12 mouse cellular contexts compared by ENCODE assay signal in the genomic region with DNA sequence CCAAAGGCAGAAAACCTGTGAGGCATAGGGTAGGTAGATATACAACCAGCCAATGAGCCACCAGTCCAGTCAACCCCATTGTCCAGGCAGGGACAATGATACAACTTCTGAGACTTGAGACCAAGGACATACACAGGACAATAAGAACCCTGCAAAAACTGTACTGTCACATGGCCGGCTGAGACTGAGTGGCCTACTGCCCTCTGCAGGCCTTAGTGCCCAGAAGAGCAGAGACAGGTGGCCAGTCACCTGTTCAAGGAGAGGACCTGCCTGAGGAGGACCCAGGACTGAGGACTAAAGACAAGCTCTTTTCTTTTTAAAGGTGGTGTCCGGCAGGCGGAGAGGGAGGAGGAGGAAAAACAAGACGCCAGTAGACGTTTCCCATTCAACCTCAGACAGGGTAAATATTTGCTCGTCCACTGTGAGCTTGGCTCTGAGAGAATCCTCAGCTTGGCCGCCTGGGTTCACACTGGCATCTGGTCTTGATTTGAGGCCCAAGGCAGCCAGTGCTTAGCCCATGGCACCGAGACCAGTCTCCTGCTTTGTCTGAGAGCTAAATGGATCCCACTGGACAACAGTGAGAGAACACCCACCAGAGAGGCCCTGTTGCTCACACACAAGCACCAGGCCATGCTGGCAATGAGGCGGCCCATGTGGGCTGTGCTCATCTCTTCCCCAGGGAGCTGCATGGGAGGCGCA. TPM values are rescaled to one million over a fixed set of nuclear protein-coding genes. Genes with fewer than 3 reads are reported as not detected.
DNase-seq lines count a peak whose midpoint lies in the region; ATAC-seq and TF ChIP-seq lines count a peak whose summit lies in the region.
"Had no signal": no experiment of that assay in that cellular context is flagged by ENCODE, and none has a peak within 500 bp of the region (broad histone marks: within the 10 kb centered on the region; RNA-seq: fewer than 3 reads in every experiment).

No protein-coding gene starts in this region.

- peak; percentile 70 for TF ChIP-seq CTCF in intestine, postnatal 0 days (IDR thresholded peaks at IDR 0.05; ENCODE audit: low read depth)

- H3K9ac ChIP-seq in intestine, embryonic 16.5 days (ENCODE audit: low read depth, low read length), result no peak overlapping the region
- no peak overlapping the region for H3K9ac ChIP-seq in intestine, embryonic 15.5 days
- H3K9ac ChIP-seq in midbrain, embryonic 11.5 days (ENCODE audit: low read length), result no peak overlapping the region
- no peak overlapping the region for H3K9ac ChIP-seq in midbrain, embryonic 15.5 days
- no peak overlapping the region for H3K9ac ChIP-seq in intestine, postnatal 0 days (ENCODE audit: low read depth, low read length)
- H3K9ac ChIP-seq: kidney, embryonic 15.5 days; lung, embryonic 15.5 days had no signal

- ATAC-seq in intestine, embryonic 16.5 days, result no peak
- no peak for ATAC-seq in intestine, embryonic 15.5 days
- ATAC-seq in midbrain, embryonic 11.5 days (ENCODE audit: low FRiP score), result no peak
- ATAC-seq in midbrain, embryonic 15.5 days (replicated peaks), result no peak
- ATAC-seq in intestine, postnatal 0 days, result no peak

- H3K9me3 ChIP-seq in intestine, embryonic 16.5 days (ENCODE audit: control insufficient read depth, low read length), result no peaks in the 10 kb centered on the region
- no peaks in the 10 kb centered on the region for H3K9me3 ChIP-seq in intestine, embryonic 15.5 days
- no peaks in the 10 kb centered on the region for H3K9me3 ChIP-seq in midbrain, embryonic 11.5 days (ENCODE audit: control insufficient read depth, low read length)
- no peaks in the 10 kb centered on the region for H3K9me3 ChIP-seq in midbrain, embryonic 15.5 days
- H3K9me3 ChIP-seq in intestine, postnatal 0 days (ENCODE audit: control insufficient read depth), result no peaks in the 10 kb centered on the region
- H3K9me3 ChIP-seq: kidney, embryonic 15.5 days; lung, embryonic 15.5 days had no signal

- peaks cover 52% of the 10 kb centered on the region for H3K4me1 ChIP-seq in intestine, embryonic 16.5 days (ENCODE audit: control insufficient read depth, insufficient read depth, low read length)
- peaks cover 52% of the 10 kb centered on the region for H3K4me1 ChIP-seq in intestine, embryonic 15.5 days (replicated peaks)
- peaks cover 23% of the 10 kb centered on the region for H3K4me1 ChIP-seq in midbrain, embryonic 11.5 days (ENCODE audit: control insufficient read depth, insufficient read depth, low read length)
- peaks cover 15% of the 10 kb centered on the region for H3K4me1 ChIP-seq in midbrain, embryonic 15.5 days
- H3K4me1 ChIP-seq in intestine, postnatal 0 days (replicated peaks; ENCODE audit: control insufficient read depth, insufficient read depth, low read length), result peaks cover 3% of the 10 kb centered on the region; the same call in 1 of the 2 replicates

- DNase-seq in midbrain, embryonic 11.5 days (ENCODE audit: low spot score, missing footprints), result peak; percentile 85
- DNase-seq in frontal cortex, adult 2 months (ENCODE audit: extremely low spot score in 1 of 2, low spot score in 1 of 2), result no peak
- no peak for DNase-seq in thymus, postnatal 36 days
- DNase-seq: adrenal gland, postnatal 36 days; layer of hippocampus, postnatal 36 days; thymus, postnatal 4 days had no signal

- no peaks in the 10 kb centered on the region for H3K27me3 ChIP-seq in intestine, embryonic 16.5 days (replicated peaks; ENCODE audit: control insufficient read depth, insufficient read depth, low read length)
- no peaks in the 10 kb centered on the region for H3K27me3 ChIP-seq in intestine, embryonic 15.5 days (replicated peaks)
- H3K27me3 ChIP-seq in midbrain, embryonic 11.5 days (ENCODE audit: control insufficient read depth, insufficient read depth, low read length), result no peaks in the 10 kb centered on the region
- no peaks in the 10 kb centered on the region for H3K27me3 ChIP-seq in midbrain, embryonic 15.5 days (replicated peaks)
- H3K27me3 ChIP-seq in intestine, postnatal 0 days (replicated peaks; ENCODE audit: control insufficient read depth, insufficient read depth, low read length), result no peaks in the 10 kb centered on the region
- H3K27me3 ChIP-seq: kidney, embryonic 15.5 days; lung, embryonic 15.5 days had no signal

- 0 out of 2 replicates have a peak overlapping the region, but pooled peaks have one; percentile 37 for H3K27ac ChIP-seq in intestine, embryonic 16.5 days (ENCODE audit: low read length)
- no peak overlapping the region for H3K27ac ChIP-seq in intestine, embryonic 15.5 days
- H3K27ac ChIP-seq in midbrain, embryonic 11.5 days (ENCODE audit: low read depth, low read length), result no peak overlapping the region
- H3K27ac ChIP-seq in midbrain, embryonic 15.5 days, result no peak overlapping the region
- H3K27ac ChIP-seq in intestine, postnatal 0 days (ENCODE audit: low read depth, low read length), result 0 out of 2 replicates have a peak overlapping the region, but pooled peaks have one; percentile 21

- H3K4me2 ChIP-seq in intestine, embryonic 16.5 days (ENCODE audit: low read depth, low read length), result no peak overlapping the region
- no peak overlapping the region for H3K4me2 ChIP-seq in intestine, embryonic 15.5 days (replicated peaks)
- H3K4me2 ChIP-seq in midbrain, embryonic 11.5 days, result no peak overlapping the region
- no peak overlapping the region for H3K4me2 ChIP-seq in midbrain, embryonic 15.5 days
- H3K4me2 ChIP-seq in intestine, postnatal 0 days (replicated peaks; ENCODE audit: low read depth), result no peak overlapping the region
- H3K4me2 ChIP-seq: lung, embryonic 15.5 days had no signal

- WGBS in intestine, embryonic 16.5 days, result 62% methylated on average over 10 of the region's 10 CpGs
- 57% methylated on average over 10 of the region's 10 CpGs for WGBS in intestine, embryonic 15.5 days
- 86% methylated on average over 10 of the region's 10 CpGs for WGBS in midbrain, embryonic 11.5 days
- 79% methylated on average over 10 of the region's 10 CpGs for WGBS in midbrain, embryonic 15.5 days
- 61% methylated on average over 10 of the region's 10 CpGs for WGBS in intestine, postnatal 0 days

- H3K4me3 ChIP-seq in intestine, embryonic 16.5 days (ENCODE audit: low read length), result no peak overlapping the region
- no peak overlapping the region for H3K4me3 ChIP-seq in intestine, embryonic 15.5 days (replicated peaks)
- H3K4me3 ChIP-seq in midbrain, embryonic 11.5 days (ENCODE audit: low read depth, low read length), result no peak overlapping the region
- no peak overlapping the region for H3K4me3 ChIP-seq in midbrain, embryonic 15.5 days
- H3K4me3 ChIP-seq in intestine, postnatal 0 days (ENCODE audit: low read depth, low read length), result no peak overlapping the region
- H3K4me3 ChIP-seq: kidney, embryonic 15.5 days; lung, embryonic 15.5 days had no signal

- H3K36me3 ChIP-seq in intestine, embryonic 16.5 days (ENCODE audit: control insufficient read depth, insufficient read depth, low read length), result no peaks in the 10 kb centered on the region
- no peaks in the 10 kb centered on the region for H3K36me3 ChIP-seq in intestine, embryonic 15.5 days
- H3K36me3 ChIP-seq in midbrain, embryonic 11.5 days (ENCODE audit: control insufficient read depth, insufficient read depth, low read length), result no peaks in the 10 kb centered on the region
- H3K36me3 ChIP-seq in midbrain, embryonic 15.5 days (replicated peaks), result no peaks in the 10 kb centered on the region
- 0 out of 2 replicates have a peak, but pooled peaks cover 3% of the 10 kb centered on the region for H3K36me3 ChIP-seq in intestine, postnatal 0 days (ENCODE audit: control insufficient read depth, insufficient read depth)
- H3K36me3 ChIP-seq: kidney, embryonic 15.5 days; lung, embryonic 15.5 days had no signal

RNA-seq across cellular contexts. Expression of gene Smad3, which starts 56.4 kb away (rescaled TPM):
- polyA plus RNA-seq in intestine, embryonic 16.5 days (2015; fragmentation: Nextera tagmentation; extraction: Ambion mirVana), result 10.9 and 11.8 TPM in 2 replicates
- polyA plus RNA-seq in intestine, embryonic 15.5 days (2015; fragmentation: Nextera tagmentation; extraction: Ambion mirVana), result 14.8 and 15.3 TPM in 2 replicates
- polyA plus RNA-seq in midbrain, embryonic 11.5 days (2014; fragmentation: Nextera tagmentation; extraction: Ambion mirVana), result 16.5 and 16.8 TPM in 2 replicates
- polyA plus RNA-seq in midbrain, embryonic 15.5 days (2015; fragmentation: Nextera tagmentation; extraction: Ambion mirVana), result 7.2 and 9.1 TPM in 2 replicates
- 5.0 and 5.7 TPM in 2 replicates for polyA plus RNA-seq in intestine, postnatal 0 days (2015; fragmentation: Nextera tagmentation; extraction: Ambion mirVana)
- polyA plus RNA-seq in frontal cortex, adult 2 months (2012; rRNA removed), result 29.5 and 33.5 TPM in 2 replicates

Comparison
In these comparisons a context has a peak if more than half of its experiments do, and no peak if none do; other contexts are left out.
1. H3K27ac ChIP-seq: peak in intestine, embryonic 16.5 days (single experiment) and intestine, postnatal 0 days (single experiment); none in intestine, embryonic 15.5 days (single experiment), midbrain, embryonic 11.5 days (single experiment) and midbrain, embryonic 15.5 days (single experiment).